Mouse (Mus musculus) inflammation-experienced regulatory T-cells, adult 6 months (primary cell): ENCODE results near the gene Kap. TPM values are rescaled to one million over a fixed set of nuclear protein-coding genes. Genes with fewer than 3 reads are reported as not detected.
"Not testable (repeated sequence)": the region's sequence is repeated elsewhere in the genome, so short reads cannot be mapped to it uniquely, and the experiment has no call there.

Experiments
- ATAC-seq: one replicate; pipeline ENCODE4 v1.8.0; 2017
- polyA plus RNA-seq, 3 experiments: library from polyadenylated mRNA; unstranded; fragments of 100-300 nt; shearing (Covaris generic); gene quantifications; one replicate each; pipeline ENCODE4 v1.2.1; 2017

Gene Kap
- not detected for polyA plus RNA-seq

DNA sequence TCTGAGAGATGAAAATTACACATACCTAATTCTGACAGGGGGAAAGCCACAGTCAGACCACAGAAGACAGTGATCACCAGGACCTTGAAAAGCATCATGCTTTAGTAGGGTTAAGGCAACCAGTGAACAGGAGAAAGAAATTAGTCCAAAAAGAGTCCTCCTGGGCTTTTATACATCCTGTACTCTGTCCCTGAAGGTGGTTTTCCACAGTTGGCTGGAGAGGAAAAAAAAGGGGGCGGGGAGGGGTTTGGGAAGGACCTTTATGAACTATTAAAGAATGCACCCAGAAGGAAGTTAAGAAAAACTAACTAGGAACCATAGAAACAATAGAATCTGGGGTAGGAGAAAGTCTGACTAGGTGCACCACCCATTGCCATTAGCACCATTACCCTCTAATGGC is at the start of gene Kap:
TSS of gene Kap (minus strand) at position 237 of the 400 bp plus-strand sequence.
- no peak for ATAC-seq

GRCm38 (mm10) chr6:133885871-133886415 is 32.4 kb upstream of the Kap start:
- ATAC-seq = no peak

DNA sequence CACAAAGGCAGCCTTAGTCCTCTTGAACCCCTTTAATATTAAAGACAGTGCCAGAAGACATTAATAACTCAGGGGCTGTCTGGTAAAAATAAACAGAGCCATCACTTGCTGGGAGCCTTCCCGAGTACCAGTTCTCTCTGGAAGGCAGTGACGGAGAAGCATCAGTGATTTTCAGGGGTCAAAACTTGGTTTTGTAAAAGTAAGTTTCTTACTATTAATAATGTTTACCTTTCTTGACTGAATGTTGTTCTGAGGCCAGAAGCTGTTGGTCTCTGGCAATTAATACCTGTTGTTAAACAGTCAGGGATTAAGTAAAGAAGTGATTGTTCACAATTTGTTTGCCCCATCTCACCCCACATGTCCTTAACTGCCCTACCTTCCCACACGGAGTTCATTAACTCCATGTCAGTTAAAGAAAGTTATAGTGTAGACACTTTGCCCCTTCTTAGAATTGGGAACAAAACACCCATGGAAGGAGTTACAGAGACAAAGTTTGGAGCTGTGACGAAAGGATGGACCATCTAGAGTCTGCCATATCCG is 30.0 kb upstream of the Kap start:
- ATAC-seq = no peak

GRCm38 (mm10) chr6:133875906-133876462 is 22.4 kb upstream of the Kap start:
- no peak for ATAC-seq

GRCm38 (mm10) chr6:133872667-133873066 is 19.1 kb upstream of the Kap start:
- ATAC-seq = no peak

DNA sequence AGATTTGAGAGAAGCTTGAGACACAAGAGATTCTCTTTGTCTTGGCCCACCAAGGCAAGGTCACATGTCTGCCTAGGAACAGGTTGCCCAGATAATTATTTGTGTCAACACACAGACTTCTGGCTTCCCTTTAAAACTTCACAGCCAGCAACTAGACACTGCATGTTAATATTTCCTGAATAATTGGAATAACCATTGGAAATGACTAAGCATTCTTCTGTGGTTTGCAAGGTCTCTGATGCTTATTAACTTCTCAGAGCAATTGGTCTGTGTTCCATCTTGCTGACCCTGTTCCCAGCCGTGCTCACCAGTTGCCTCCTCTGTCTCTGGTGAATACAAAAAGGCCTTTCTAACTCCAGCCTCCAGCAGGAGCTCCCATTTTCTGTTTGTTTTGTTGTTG is 17.6 kb upstream of the Kap start:
- no peak for ATAC-seq

GRCm38 (mm10) chr6:133868381-133868780 is 14.8 kb upstream of the Kap start:
- ATAC-seq = no peak

DNA sequence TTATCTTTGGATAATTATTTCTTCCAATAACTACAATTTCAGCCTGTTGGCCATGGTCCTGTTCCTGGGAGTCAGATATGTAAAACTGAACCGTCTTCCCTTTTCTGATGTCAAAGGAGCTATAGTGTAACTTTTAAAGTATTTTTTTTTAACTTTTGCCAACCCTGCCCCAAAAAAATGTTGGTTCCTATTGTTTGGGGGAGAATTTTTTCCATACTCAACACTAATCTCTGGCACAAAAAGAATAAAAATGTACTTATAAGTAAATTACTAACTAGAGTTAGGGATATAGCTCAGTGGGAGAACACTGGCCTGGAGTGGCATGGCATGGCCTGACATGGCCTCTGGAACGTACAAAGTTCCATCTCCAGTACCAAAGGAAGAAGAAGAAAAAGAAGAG is 2.3 kb upstream of the Kap start:
- no peak for ATAC-seq

GRCm38 (mm10) chr6:133849359-133849758 is 4.2 kb downstream of the Kap start:
- no peak for ATAC-seq

DNA sequence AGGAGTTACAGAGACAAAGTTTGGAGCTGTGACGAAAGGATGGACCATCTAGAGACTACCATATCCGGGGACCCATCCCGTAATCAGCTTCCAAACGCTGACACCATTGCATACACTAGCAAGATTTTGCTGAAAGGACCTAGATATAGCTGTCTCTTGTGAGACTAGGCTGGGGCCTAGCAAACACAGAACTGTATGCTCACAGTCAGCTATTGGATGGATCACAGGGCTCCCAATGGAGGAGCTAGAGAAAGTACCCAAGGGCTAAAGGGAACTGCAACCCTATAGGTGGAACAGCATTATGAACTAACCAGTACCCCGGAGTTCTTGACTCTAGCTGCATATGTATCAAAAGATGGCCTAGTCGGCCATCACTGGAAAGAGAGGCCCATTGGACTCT is 4.7 kb downstream of the Kap start:
- ATAC-seq = not testable (repeated sequence)

DNA sequence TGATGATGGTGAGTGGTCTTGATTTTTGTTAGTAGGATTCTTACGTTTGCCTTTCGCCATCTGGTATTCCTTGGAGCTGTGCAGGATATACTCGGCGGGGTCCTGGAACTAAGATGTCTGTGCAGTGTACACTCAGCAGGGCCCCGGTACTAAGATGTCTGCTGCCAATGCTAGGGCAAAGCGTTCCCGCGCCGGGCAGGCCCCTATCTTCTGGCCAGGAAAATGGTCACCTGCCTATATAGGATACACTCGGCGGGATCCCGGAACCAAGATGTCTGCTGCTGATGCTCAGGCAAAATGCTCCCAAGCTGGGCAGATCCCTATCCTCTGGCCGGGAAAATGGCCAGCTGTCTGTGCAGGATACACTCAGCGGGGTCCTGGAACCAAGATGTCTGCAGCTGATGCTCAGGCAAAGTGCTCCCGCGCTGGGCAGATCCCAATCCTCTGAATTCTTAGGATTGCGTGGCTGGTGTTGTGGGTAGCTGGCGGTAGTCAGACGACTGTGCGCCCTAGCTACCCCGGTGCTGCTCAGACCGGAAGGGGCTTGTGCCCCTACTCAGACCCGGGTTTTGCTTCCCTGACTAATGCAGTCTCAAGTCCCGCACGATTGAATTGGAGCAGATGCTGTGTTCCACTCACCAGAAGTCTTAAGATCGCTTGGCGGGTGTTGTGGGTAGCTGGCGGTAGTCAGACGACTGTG is 15.1 kb downstream of the Kap start:
- not testable (repeated sequence) for ATAC-seq

DNA sequence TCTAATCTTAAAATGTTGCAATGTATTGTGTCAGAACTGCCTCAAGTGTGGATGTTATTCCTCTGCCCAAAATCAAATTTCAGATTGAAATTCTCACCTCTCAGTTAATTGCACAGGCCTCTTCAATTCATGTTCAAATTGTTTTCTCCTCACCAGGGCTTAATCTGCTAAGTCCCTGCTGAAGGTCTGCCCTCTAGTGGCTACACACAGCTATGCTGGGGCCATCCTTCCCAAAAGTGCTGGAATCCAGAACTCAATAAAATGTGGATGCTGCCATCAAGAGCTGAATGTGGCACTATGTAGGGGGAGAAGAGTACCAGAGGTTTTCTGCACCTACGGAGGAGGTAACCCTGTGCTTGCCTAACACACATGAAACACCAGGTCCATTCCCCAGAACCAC is 41.2 kb downstream of the Kap start:
- no peak for ATAC-seq

Other genes with a start within 250 kb of the Kap start
- 10 to 100 TPM; 10.0 to 16.8 (median 11.9) TPM for gene Etv6, start 181.9 kb upstream of the Kap start, polyA plus RNA-seq